Mouse (Mus musculus) E14TG2a.4 (cell line): ENCODE data around the gene Ugt1a10.

ENCODE experiments used
- H3K27me3 ChIP-seq: 2 replicates; pipeline ENCODE4 v1.6.1; 2014; ENCODE audit warnings: low read length, control low read depth; ENCODE audit not compliant: insufficient read depth
- H3K36me3 ChIP-seq: 2 replicates; pipeline ENCODE4 v1.6.1; 2014; ENCODE audit warnings: low read length, control low read depth; ENCODE audit not compliant: insufficient read depth
- H3K4me1 ChIP-seq: replicated peaks from 2 replicates; pipeline ENCODE4 v1.6.1; 2014; ENCODE audit warnings: low read depth, low read length, control low read depth
- H3K4me3 ChIP-seq: replicated peaks from 2 replicates; pipeline ENCODE4 v1.5.1; 2014; ENCODE audit warnings: mild to moderate bottlenecking, low read length
- H3K9me3 ChIP-seq: 2 replicates; pipeline ENCODE4 v1.6.1; 2014; ENCODE audit warnings: low read length, control low read depth
- CTCF ChIP-seq: conservative IDR thresholded peaks from 2 replicates; pipeline ENCODE4 v1.5.1; 2014; ENCODE audit warnings: low read length
- NANOG ChIP-seq: IDR thresholded peaks from 2 replicates; pipeline ENCODE4 v1.6.1; 2014; ENCODE audit warnings: borderline replicate concordance, low read length, mixed read lengths
- POU5F1 ChIP-seq: IDR thresholded peaks from 2 replicates; pipeline ENCODE4 v1.6.1; 2014; ENCODE audit warnings: low read length, borderline replicate concordance

The Ugt1a10 gene

GRCm38 (mm10) chr1:88199996-88200395 is 144.8 kb downstream of the Ugt1a10 start:
- Histone ChIP-seq H3K36me3 (no peaks in the 10 kb centered on the region), H3K4me1 (peaks cover 2% of the 10 kb centered on the region), H3K9me3 (0 out of 2 replicates have a peak, but pooled peaks cover 6% of the 10 kb centered on the region), H3K4me3 (no peak overlapping the region), H3K27me3 (peaks cover 39% of the 10 kb centered on the region)
- no peak for TF ChIP-seq NANOG
- TF ChIP-seq CTCF, result no peak
- TF ChIP-seq POU5F1, result no peak

- no peak within 1 kb of the TSS for H3K4me3 ChIP-seq
- H3K27me3 ChIP-seq, result peaks cover 44% of the 10 kb centered on the region
- peaks cover 4% of the 10 kb centered on the region for H3K4me1 ChIP-seq
- no peaks in the 10 kb centered on the region for H3K36me3 ChIP-seq
- 0 out of 2 replicates have a peak, but pooled peaks cover 6% of the 10 kb centered on the region for H3K9me3 ChIP-seq
- no peak for TF ChIP-seq POU5F1
- no peak for TF ChIP-seq NANOG
- no peak for TF ChIP-seq CTCF
These were observed 145.3 kb downstream of the Ugt1a10 start, which contains the start of gene Ugt1a2 for GRCm38 (mm10) chr1:88200456-88200855. Gene Ugt1a2, plus strand, starts transcription at chr1:88200601.

GRCm38 (mm10) chr1:88205294-88205922 is 150.2 kb downstream of the Ugt1a10 start, which contains the start of gene Dnajb3:
Gene Dnajb3, minus strand, starts transcription at chr1:88205782.
- peak within 1 kb of the TSS; percentile 73 for H3K4me3 ChIP-seq
- H3K9me3 ChIP-seq, result peaks cover 26% of the 10 kb centered on the region
- no peaks in the 10 kb centered on the region for H3K36me3 ChIP-seq
- H3K4me1 ChIP-seq, result peaks cover 4% of the 10 kb centered on the region
- TF ChIP-seq NANOG (no peak), POU5F1 (no peak), CTCF (no peak)
- peaks cover 59% of the 10 kb centered on the region for H3K27me3 ChIP-seq

- TF ChIP-seq POU5F1, result no peak
- peaks cover 26% of the 10 kb centered on the region for H3K9me3 ChIP-seq
- H3K4me3 ChIP-seq, result no peak overlapping the region
- H3K36me3 ChIP-seq, result no peaks in the 10 kb centered on the region
- H3K4me1 ChIP-seq, result peaks cover 4% of the 10 kb centered on the region
- peaks cover 50% of the 10 kb centered on the region for H3K27me3 ChIP-seq
These were observed 151.8 kb downstream of the Ugt1a10 start for GRCm38 (mm10) chr1:88206843-88207479.

GRCm38 (mm10) chr1:88211812-88212211 is 156.6 kb downstream of the Ugt1a10 start, which contains the start of gene Ugt1a1:
Gene Ugt1a1, plus strand, starts transcription at chr1:88211959.
- H3K27me3 ChIP-seq, result peaks cover 15% of the 10 kb centered on the region
- H3K4me1 ChIP-seq, result no peaks in the 10 kb centered on the region
- H3K36me3 ChIP-seq, result no peaks in the 10 kb centered on the region
- H3K9me3 ChIP-seq, result peaks cover 10% of the 10 kb centered on the region
- TF ChIP-seq CTCF (no peak), POU5F1 (no peak), NANOG (0 out of 2 replicates have a peak, but pooled peaks have one; percentile 3)
- no peak within 1 kb of the TSS for H3K4me3 ChIP-seq

GRCm38 (mm10) chr1:88212341-88213045 is 157.3 kb downstream of the Ugt1a10 start:
- peaks cover 11% of the 10 kb centered on the region for H3K27me3 ChIP-seq
- no peak for TF ChIP-seq CTCF
- TF ChIP-seq POU5F1, result no peak
- 0 out of 2 replicates have a peak, but pooled peaks have one; percentile 4 for TF ChIP-seq NANOG
- H3K4me1 ChIP-seq, result no peaks in the 10 kb centered on the region
- peaks cover 10% of the 10 kb centered on the region for H3K9me3 ChIP-seq
- no peaks in the 10 kb centered on the region for H3K36me3 ChIP-seq
- no peak overlapping the region for H3K4me3 ChIP-seq

- Histone ChIP-seq H3K4me1 (no peaks in the 10 kb centered on the region), H3K36me3 (no peaks in the 10 kb centered on the region), H3K27me3 (peaks cover 7% of the 10 kb centered on the region), H3K9me3 (peaks cover 8% of the 10 kb centered on the region), H3K4me3 (no peak overlapping the region)
- no peak for TF ChIP-seq NANOG
- no peak for TF ChIP-seq CTCF
- TF ChIP-seq POU5F1, result no peak
These were observed 157.9 kb downstream of the Ugt1a10 start for GRCm38 (mm10) chr1:88213061-88213460.

- no peak for TF ChIP-seq CTCF
- no peak for TF ChIP-seq NANOG
- no peak for TF ChIP-seq POU5F1
- Histone ChIP-seq H3K36me3 (no peaks in the 10 kb centered on the region), H3K4me1 (no peaks in the 10 kb centered on the region), H3K9me3 (peaks cover 8% of the 10 kb centered on the region), H3K4me3 (no peak overlapping the region), H3K27me3 (peaks cover 7% of the 10 kb centered on the region)
These were observed 158.7 kb downstream of the Ugt1a10 start for GRCm38 (mm10) chr1:88213766-88214461.
